Mouse (Mus musculus) spleen, adult 2 months (tissue): ENCODE data around the gene Cish. TPM values are rescaled to one million over a fixed set of nuclear protein-coding genes. Genes with fewer than 3 reads are reported as not detected.
A peak's percentile ranks its signal among the peaks of the same experiment; 100 is the strongest.

Experiments
- DNase-seq, 2 experiments: peaks; one replicate each; pipeline versions ENCODE4 v3.0.0 to v3.0.0-alpha.2; 2012 to 2021; ENCODE audit warnings: low spot score in 2 of 2, low read depth in 1 of 2
- H3K27ac ChIP-seq: fragments of 200-500 bp; 2 replicates; pipeline ENCODE4 v1.5.1; 2012; ENCODE audit warnings: low read length, inconsistent platforms; ENCODE audit not compliant: insufficient read depth
- H3K27me3 ChIP-seq: fragments of 200-500 bp; 2 replicates; pipeline ENCODE4 v1.6.1; 2012; ENCODE audit warnings: mild to moderate bottlenecking, moderate library complexity, low read length, inconsistent platforms; ENCODE audit not compliant: control insufficient read depth, insufficient read depth
- H3K36me3 ChIP-seq: fragments of 200-500 bp; 2 replicates; pipeline ENCODE4 v1.6.1; 2012; ENCODE audit warnings: mild to moderate bottlenecking, low read length, inconsistent platforms; ENCODE audit not compliant: control insufficient read depth, insufficient read depth
- H3K4me1 ChIP-seq: fragments of 200-500 bp; 2 replicates; pipeline ENCODE4 v1.6.1; 2011; ENCODE audit warnings: inconsistent platforms; ENCODE audit not compliant: control insufficient read depth, insufficient read depth, insufficient read length
- H3K4me3 ChIP-seq: fragments of 200-500 bp; 2 replicates; pipeline ENCODE4 v1.5.1; 2011; ENCODE audit warnings: mild to moderate bottlenecking, inconsistent platforms; ENCODE audit not compliant: insufficient read depth, insufficient read length; ENCODE audit errors: extremely low read depth
- CTCF ChIP-seq: fragments of 200-500 bp; IDR thresholded peaks from 2 replicates; pipeline ENCODE4 v1.5.1; 2011; ENCODE audit warnings: mild to moderate bottlenecking, inconsistent platforms; ENCODE audit not compliant: insufficient read depth, insufficient read length, insufficient replicate concordance; ENCODE audit errors: extremely low read depth
- POLR2A ChIP-seq: fragments of 200-500 bp; IDR thresholded peaks from 2 replicates; pipeline ENCODE4 v1.6.1; 2011; ENCODE audit warnings: low read depth, low read length, inconsistent platforms
- WGBS: fragments of 180-500 bp; shearing (Covaris S2); methylation state at CpG from one replicate; pipeline ENCODE4 v1.1.7; 2018; 5-methylcytosine and 5-hydroxymethylcytosine counted together
- polyA plus RNA-seq: library from polyadenylated mRNA; depleted of rRNA; stranded (reverse); fragments of >200 nt; gene quantifications from 2 replicates; pipeline ENCODE4 v1.2.3, GENCODE M21; 2012; rRNA removed

The Cish gene
- polyA plus RNA-seq, result 9.3 and 13.3 TPM in 2 replicates

DNA sequence AAGGTAGTCTGAATTCAATTTTAAA lies at the start of gene Cish:
Gene Cish (plus strand): TSS at position 11 of the 25 bp plus-strand sequence.
- Histone ChIP-seq H3K36me3 (no peaks in the 10 kb centered on the region), H3K27ac (peak within 1 kb of the TSS; percentile 55), H3K27me3 (no peaks in the 10 kb centered on the region), H3K4me1 (0 out of 2 replicates have a peak, but pooled peaks cover 3% of the 10 kb centered on the region), H3K4me3 (peak within 1 kb of the TSS; percentile 78)
- DNase-seq, result no peak
- TF ChIP-seq POLR2A, result no peak
- no peak for TF ChIP-seq CTCF

GRCm38 (mm10) chr9:107246170-107246569 lies 49.7 kb upstream of the Cish start:
- 49% methylated on average over 4 of the region's 4 CpGs for WGBS

GRCm38 (mm10) chr9:107249154-107249553 lies 46.7 kb upstream of the Cish start:
- H3K36me3 ChIP-seq, result no peaks in the 10 kb centered on the region
- H3K4me3 ChIP-seq, result no peak overlapping the region
- no peaks in the 10 kb centered on the region for H3K4me1 ChIP-seq
- no peak for DNase-seq
- no peaks in the 10 kb centered on the region for H3K27me3 ChIP-seq
- no peak for TF ChIP-seq POLR2A
- no peak for TF ChIP-seq CTCF
- WGBS, result 78% methylated on average over 6 of the region's 6 CpGs
- no peak overlapping the region for H3K27ac ChIP-seq

More at GRCm38 (mm10) chr9:107246170-107246569, 49.7 kb upstream of the Cish start:
- no peak for DNase-seq
- peak; percentile 58; the same call in 1 of the 2 replicates for TF ChIP-seq CTCF
- TF ChIP-seq POLR2A, result no peak
- H3K27ac ChIP-seq, result no peak overlapping the region
- no peaks in the 10 kb centered on the region for H3K4me1 ChIP-seq
- no peaks in the 10 kb centered on the region for H3K27me3 ChIP-seq
- no peak overlapping the region for H3K4me3 ChIP-seq
- no peaks in the 10 kb centered on the region for H3K36me3 ChIP-seq

DNA sequence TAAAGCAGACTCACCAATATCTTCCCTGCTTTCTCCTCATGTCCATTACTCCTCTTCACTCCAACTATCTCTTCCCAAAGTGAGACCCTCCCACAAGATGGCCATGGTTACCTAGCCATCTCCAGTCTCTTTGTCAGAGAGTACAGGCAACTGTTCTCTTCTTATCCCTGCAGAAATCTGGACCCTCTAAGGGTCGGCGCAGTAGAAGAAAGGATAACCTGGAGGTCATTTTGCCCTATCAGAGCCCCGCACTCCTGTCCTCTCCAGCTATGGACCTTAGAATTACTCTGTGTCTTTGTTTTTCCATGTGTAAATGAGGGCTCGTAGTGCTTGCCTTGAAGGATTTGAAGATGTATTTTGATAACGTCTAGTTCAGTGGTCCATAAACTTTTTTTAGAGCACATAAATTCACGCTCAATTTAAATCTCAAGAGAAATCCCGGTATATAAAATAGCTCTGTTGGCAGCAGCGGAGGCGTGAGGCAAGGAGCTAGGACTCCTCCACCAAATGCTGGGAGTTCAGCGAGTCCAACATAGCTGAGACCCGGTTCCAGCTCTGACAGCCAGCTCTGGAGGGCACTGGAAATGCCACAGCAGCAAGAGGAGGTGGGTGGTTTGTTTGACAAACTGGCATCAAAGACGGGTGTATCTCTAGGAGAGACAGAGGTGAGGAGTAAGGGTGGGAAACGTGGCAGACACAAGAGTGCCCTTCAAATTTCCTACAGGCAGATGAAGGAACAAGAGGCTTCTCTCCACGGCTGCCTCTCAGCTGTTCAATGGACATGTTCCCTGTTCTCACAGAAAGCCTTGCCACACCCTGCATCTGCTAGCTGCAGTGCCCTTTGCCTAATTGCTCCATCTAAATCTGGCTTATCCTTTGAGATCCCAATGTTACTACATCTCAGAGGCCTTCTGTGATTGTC lies 45.1 kb upstream of the Cish start:
- Histone ChIP-seq H3K4me3 (no peak overlapping the region), H3K27me3 (no peaks in the 10 kb centered on the region), H3K4me1 (no peaks in the 10 kb centered on the region), H3K27ac (no peak overlapping the region), H3K36me3 (peaks cover 3% of the 10 kb centered on the region)
- TF ChIP-seq POLR2A (no peak), CTCF (no peak)
- WGBS, result 88% methylated on average over 14 of the region's 14 CpGs
- no peak for DNase-seq

DNA sequence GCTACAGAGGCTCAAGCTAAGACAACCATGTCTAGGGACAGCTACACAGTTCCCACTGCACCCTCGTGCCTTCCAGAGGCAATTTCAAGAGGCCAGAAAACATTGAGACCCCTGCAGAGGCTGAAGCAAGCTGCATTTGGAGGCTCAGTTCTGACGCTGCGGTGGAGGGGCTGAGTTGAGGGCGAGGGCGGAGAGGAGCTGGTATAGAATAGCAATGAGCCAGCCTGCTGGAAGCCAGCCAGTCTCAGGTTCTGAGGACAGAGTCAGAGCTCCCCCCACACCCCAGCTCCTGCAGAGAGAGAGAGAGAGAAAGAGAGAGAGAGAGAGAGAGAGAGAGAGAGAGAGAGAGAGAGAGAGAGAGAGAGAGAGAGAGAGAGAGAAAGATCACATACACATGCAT lies 43.7 kb upstream of the Cish start:
- Histone ChIP-seq H3K4me3 (no peak overlapping the region), H3K36me3 (peaks cover 14% of the 10 kb centered on the region), H3K27ac (no peak overlapping the region), H3K4me1 (no peaks in the 10 kb centered on the region), H3K27me3 (no peaks in the 10 kb centered on the region)
- 70% methylated on average over 5 of the region's 5 CpGs for WGBS
- DNase-seq, result no peak
- TF ChIP-seq CTCF, result no peak
- TF ChIP-seq POLR2A, result no peak

GRCm38 (mm10) chr9:107254476-107254875 lies 41.4 kb upstream of the Cish start:
- WGBS, result 75% methylated on average over 12 of the region's 12 CpGs

GRCm38 (mm10) chr9:107254925-107255324 lies 40.9 kb upstream of the Cish start:
- Histone ChIP-seq H3K36me3 (peaks cover 19% of the 10 kb centered on the region), H3K4me3 (no peak overlapping the region), H3K4me1 (no peaks in the 10 kb centered on the region), H3K27ac (no peak overlapping the region), H3K27me3 (no peaks in the 10 kb centered on the region)
- no peak for DNase-seq
- TF ChIP-seq CTCF, result no peak
- TF ChIP-seq POLR2A, result no peak
- WGBS, result 88% methylated on average over 3 of the region's 3 CpGs

More at GRCm38 (mm10) chr9:107254476-107254875, 41.4 kb upstream of the Cish start:
- Histone ChIP-seq H3K27ac (no peak overlapping the region), H3K27me3 (no peaks in the 10 kb centered on the region), H3K36me3 (peaks cover 18% of the 10 kb centered on the region), H3K4me1 (no peaks in the 10 kb centered on the region), H3K4me3 (no peak overlapping the region)
- TF ChIP-seq POLR2A, result no peak
- no peak for TF ChIP-seq CTCF
- no peak for DNase-seq
